Mouse (Mus musculus): ENCODE data around the gene Afmid.

DNA sequence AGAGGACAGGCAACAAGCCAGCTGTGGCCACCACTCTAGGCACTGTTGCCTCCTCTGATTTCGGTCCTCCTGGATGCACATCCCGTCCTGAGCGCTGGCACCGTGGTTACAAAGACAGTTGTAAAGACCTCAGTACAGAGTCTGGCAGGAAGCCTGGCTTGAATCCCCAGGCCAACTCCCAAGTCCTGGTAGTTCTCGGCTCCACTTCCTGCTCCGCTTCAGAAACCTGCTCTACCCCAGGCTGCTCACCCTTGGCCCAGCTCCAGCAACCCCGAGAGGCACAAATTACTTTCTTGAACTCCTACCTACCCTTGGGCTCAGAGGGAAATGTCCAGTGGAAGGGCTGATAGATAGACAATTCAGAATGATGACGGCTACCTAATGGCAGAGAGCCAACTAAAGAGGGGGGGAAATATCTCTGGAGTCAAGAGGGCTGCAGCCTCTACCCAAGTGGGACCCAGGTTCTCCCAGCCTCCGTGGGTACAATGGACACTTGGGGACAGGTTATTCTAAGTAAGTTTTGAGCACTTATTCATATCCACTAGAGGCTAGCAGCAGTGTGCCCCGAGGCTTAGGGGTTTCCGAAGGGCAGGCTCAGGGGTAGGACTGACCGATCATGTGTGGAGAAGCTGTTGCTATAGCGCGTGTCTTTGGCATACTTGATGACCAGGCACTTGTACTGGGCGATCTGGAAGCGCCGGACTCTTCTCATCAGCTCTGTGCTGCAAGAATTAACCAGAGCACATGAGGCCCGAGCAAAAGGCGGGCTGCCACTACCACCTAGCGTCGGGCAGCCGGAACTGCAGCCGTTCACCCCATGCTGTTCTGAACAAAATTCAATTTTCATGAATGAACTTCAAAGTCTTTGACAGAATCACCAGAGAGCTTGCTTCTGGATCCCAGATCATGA, 1.4 kb upstream of the Afmid start:
- TF ChIP-seq POLR2A (IDR thresholded peaks at IDR 0.05; ENCODE audit: insufficient read depth, low read depth, low read length): 0 out of 2 replicates have a peak, but pooled peaks have one; percentile 23
- TF ChIP-seq CTCF (IDR thresholded peaks at IDR 0.05): peak; percentile 96
- TF ChIP-seq EP300 (IDR thresholded peaks at IDR 0.05; ENCODE audit: insufficient read depth, low read depth, low read length): peak; percentile 96

Measured in heart, adult 2 months (tissue).